Mouse (Mus musculus): ENCODE measurements around the gene Nr2c2.

- no peak for TF ChIP-seq POLR2A (IDR thresholded peaks at IDR 0.05; ENCODE audit: low read depth, low read length)
- no peak for TF ChIP-seq CTCF (IDR thresholded peaks at IDR 0.05; ENCODE audit: extremely low read depth, insufficient read depth, insufficient read length, insufficient replicate concordance)
Observed at GRCm38 (mm10) chr6:92131456-92131855, 40.3 kb downstream of the Nr2c2 start.
